Mouse (Mus musculus) small intestine, adult 2 months (tissue): Measurements from ENCODE around the gene Rasgrp4. TPM values are rescaled to one million over a fixed set of nuclear protein-coding genes. Genes with fewer than 3 reads are reported as not detected.

Experiments used
- H3K27ac ChIP-seq: fragments of 200-500 bp; 2 replicates; pipeline ENCODE4 v1.5.1; 2012; ENCODE audit warnings: low read depth, low read length, control low read depth, inconsistent platforms; ENCODE audit not compliant: insufficient read depth
- H3K27me3 ChIP-seq: fragments of 200-500 bp; 2 replicates; pipeline ENCODE4 v1.6.1; 2012; ENCODE audit warnings: mild to moderate bottlenecking, moderate library complexity, low read length, inconsistent platforms; ENCODE audit not compliant: control insufficient read depth, insufficient read depth
- H3K36me3 ChIP-seq: fragments of 200-500 bp; 2 replicates; pipeline ENCODE4 v1.6.1; 2012; ENCODE audit warnings: mild to moderate bottlenecking, low read length, control low read depth, inconsistent platforms; ENCODE audit not compliant: control insufficient read depth, insufficient read depth
- H3K4me1 ChIP-seq: fragments of 200-500 bp; 2 replicates; pipeline ENCODE4 v1.6.1; 2012; ENCODE audit warnings: low read length, inconsistent platforms, mixed read lengths; ENCODE audit not compliant: control insufficient read depth, insufficient read depth, insufficient read length
- H3K4me3 ChIP-seq: fragments of 200-500 bp; 2 replicates; pipeline ENCODE4 v1.5.1; 2012; ENCODE audit warnings: low read depth, mild to moderate bottlenecking, control low read depth, inconsistent platforms, low read length, moderate library complexity
- CTCF ChIP-seq: fragments of 200-500 bp; IDR thresholded peaks from 2 replicates; pipeline ENCODE4 v1.5.1; 2012; ENCODE audit warnings: low read depth, mild to moderate bottlenecking, control low read depth, inconsistent platforms, low read length, moderate library complexity, mixed read lengths; ENCODE audit not compliant: insufficient replicate concordance, insufficient read length; ENCODE audit errors: extremely low read depth
- POLR2A ChIP-seq: fragments of 200-500 bp; IDR thresholded peaks from 2 replicates; pipeline ENCODE4 v1.6.1; 2012; ENCODE audit warnings: low read depth, mild to moderate bottlenecking, control low read depth, inconsistent platforms, low read length, moderate library complexity
- WGBS: fragments of 180-500 bp; shearing (Covaris S2); methylation state at CpG from one replicate; pipeline ENCODE4 v1.1.7; 2018; 5-methylcytosine and 5-hydroxymethylcytosine counted together
- polyA plus RNA-seq: library from polyadenylated mRNA; depleted of rRNA; stranded (reverse); fragments of >200 nt; gene quantifications from 2 replicates; pipeline ENCODE4 v1.2.3, GENCODE M21; 2012; rRNA removed

The Rasgrp4 gene
- polyA plus RNA-seq: 3.3 TPM in 2 replicates

- no peaks in the 10 kb centered on the region for H3K36me3 ChIP-seq
- TF ChIP-seq POLR2A: no peak
- no peak for TF ChIP-seq CTCF
- no peaks in the 10 kb centered on the region for H3K4me1 ChIP-seq
- 3% methylated on average over 17 of the region's 20 CpGs for whole genome bisulfite sequencing
- H3K27ac ChIP-seq: no peak within 1 kb of the TSS
- peak within 1 kb of the TSS; percentile 44 for H3K4me3 ChIP-seq
- 0 out of 2 replicates have a peak, but pooled peaks cover 7% of the 10 kb centered on the region for H3K27me3 ChIP-seq
These were observed at the start of gene Rasgrp4 for GRCm38 (mm10) chr7:29134693-29135386. Rasgrp4 (plus strand) TSS chr7:29134851.

- Histone ChIP-seq H3K4me1 (no peaks in the 10 kb centered on the region), H3K36me3 (no peaks in the 10 kb centered on the region), H3K27ac (no peak overlapping the region), H3K4me3 (no peak overlapping the region), H3K27me3 (no peaks in the 10 kb centered on the region)
- TF ChIP-seq POLR2A: no peak
- TF ChIP-seq CTCF: no peak
- WGBS: 87% methylated on average over 30 of the region's 30 CpGs
These were observed 48.7 kb upstream of the Rasgrp4 start for GRCm38 (mm10) chr7:29085981-29086380.

GRCm38 (mm10) chr7:29086902-29087301 lies 47.7 kb upstream of the Rasgrp4 start:
- WGBS: 91% methylated on average over 10 of the region's 10 CpGs
- Histone ChIP-seq H3K27ac (no peak overlapping the region), H3K36me3 (no peaks in the 10 kb centered on the region), H3K4me1 (no peaks in the 10 kb centered on the region), H3K4me3 (no peak overlapping the region), H3K27me3 (no peaks in the 10 kb centered on the region)
- no peak for TF ChIP-seq POLR2A
- TF ChIP-seq CTCF: no peak

- no peaks in the 10 kb centered on the region for H3K4me1 ChIP-seq
These were observed 45.8 kb upstream of the Rasgrp4 start for GRCm38 (mm10) chr7:29088817-29089216.

GRCm38 (mm10) chr7:29097131-29097530 lies 37.5 kb upstream of the Rasgrp4 start:
- Histone ChIP-seq H3K27me3 (no peaks in the 10 kb centered on the region), H3K4me3 (no peak overlapping the region), H3K36me3 (no peaks in the 10 kb centered on the region), H3K4me1 (no peaks in the 10 kb centered on the region), H3K27ac (no peak overlapping the region)
- 84% methylated on average over 16 of the region's 16 CpGs for WGBS
- TF ChIP-seq CTCF: no peak
- TF ChIP-seq POLR2A: no peak

More at GRCm38 (mm10) chr7:29088817-29089216, 45.8 kb upstream of the Rasgrp4 start:
- no peak overlapping the region for H3K27ac ChIP-seq
- H3K4me3 ChIP-seq: no peak overlapping the region
- TF ChIP-seq POLR2A (no peak), CTCF (no peak)
- WGBS: 71% methylated on average over 6 of the region's 6 CpGs
- H3K36me3 ChIP-seq: no peaks in the 10 kb centered on the region
- no peaks in the 10 kb centered on the region for H3K27me3 ChIP-seq

GRCm38 (mm10) chr7:29101286-29102017 lies 33.2 kb upstream of the Rasgrp4 start:
- WGBS: 51% methylated on average over 12 of the region's 12 CpGs
- no peak for TF ChIP-seq POLR2A
- TF ChIP-seq CTCF: no peak
- H3K4me3 ChIP-seq: no peak overlapping the region
- no peak overlapping the region for H3K27ac ChIP-seq
- H3K36me3 ChIP-seq: no peaks in the 10 kb centered on the region
- H3K27me3 ChIP-seq: no peaks in the 10 kb centered on the region
- no peaks in the 10 kb centered on the region for H3K4me1 ChIP-seq
